Mouse (Mus musculus): Measurements from ENCODE around the gene Tgm2.

GRCm38 (mm10) chr2:158105605-158106004, 40.6 kb downstream of the Tgm2 start:
- TF ChIP-seq EP300 (IDR thresholded peaks at IDR 0.05; ENCODE audit: low read depth), result no peak
- TF ChIP-seq CTCF (IDR thresholded peaks at IDR 0.05; ENCODE audit: low read depth), result no peak

All from liver, embryonic 14.5 days (tissue).